Mouse (Mus musculus): ENCODE data around the gene Thop1. TPM values are rescaled to one million over a fixed set of nuclear protein-coding genes. Genes with fewer than 3 reads are reported as not detected.

Thop1 gene
- total and polyA plus RNA-seq, 3 experiments, result 75.7 to 126 (median 113) TPM

GRCm38 (mm10) chr10:81022744-81023143, 47.1 kb upstream of the Thop1 start (continued):
- TF ChIP-seq RAD21 (IDR thresholded peaks at IDR 0.05; ENCODE audit: low read depth, low read length), result peak; percentile 41
- TF ChIP-seq CTCF (IDR thresholded peaks at IDR 0.05 in 2 of 3, conservative IDR thresholded peaks at IDR 0.05 in 1 of 3; ENCODE audit: control insufficient read depth in 1 of 3, insufficient read depth in 1 of 3, low read depth in 2 of 3, low read length in 3 of 3, poor library complexity in 1 of 3, severe bottlenecking in 1 of 3), result peak; percentile 68 to 69 (median 69)
- peak; percentile 89 for TF ChIP-seq MYC (IDR thresholded peaks at IDR 0.05; ENCODE audit: low read depth, low read length)
- TF ChIP-seq SIN3A (IDR thresholded peaks at IDR 0.05; ENCODE audit: low read length), result no peak

DNA sequence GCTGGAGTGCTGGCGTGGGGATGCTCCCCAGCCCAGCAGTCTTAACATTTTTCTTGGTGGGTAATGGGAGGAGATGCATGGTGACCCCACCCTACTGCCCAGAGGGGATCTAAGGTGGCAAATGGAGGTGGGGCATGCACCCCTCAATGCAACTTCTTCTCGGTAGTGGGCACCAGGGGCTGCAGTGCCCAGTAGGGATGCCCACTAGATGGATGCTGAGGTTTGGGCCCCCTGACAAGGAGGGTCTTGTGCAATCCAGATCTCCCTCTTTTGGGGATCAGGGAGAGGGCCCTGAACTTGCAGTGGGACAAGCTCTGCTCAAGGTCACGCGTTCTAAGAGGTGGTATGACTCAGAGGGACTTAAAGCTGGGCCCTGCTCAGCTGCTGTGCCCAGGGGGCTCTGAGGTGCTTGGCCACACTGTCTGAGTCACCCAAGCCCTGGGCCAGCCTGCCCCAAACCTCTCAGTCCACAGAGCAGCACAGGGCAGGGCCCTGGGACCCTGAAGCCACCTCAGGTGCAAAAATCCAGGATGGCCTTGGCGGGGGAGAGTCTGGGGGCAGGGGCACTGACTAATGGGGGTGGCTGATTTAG, 45.4 kb upstream of the Thop1 start:
- Histone ChIP-seq H3K36me3 (ENCODE audit: control insufficient read depth in 1 of 2, insufficient read depth in 2 of 2, low read length in 2 of 2) (no peaks in the 10 kb centered on the region), H3K4me1 (ENCODE audit: control insufficient read depth in 1 of 2, insufficient read depth in 2 of 2, low read length in 2 of 2) (no peaks in the 10 kb centered on the region), H3K9me3 (replicated peaks; ENCODE audit: insufficient read depth, low read length) (no peaks in the 10 kb centered on the region), H3K9ac (ENCODE audit: control insufficient read depth, low read depth, low read length, poor library complexity, severe bottlenecking) (no peak overlapping the region), H3K27me3 (ENCODE audit: control insufficient read depth in 1 of 2, insufficient read depth in 2 of 2, low read length in 2 of 2) (no peaks in the 10 kb centered on the region), H3K27ac (ENCODE audit: control insufficient read depth, low read depth, low read length) (no peak overlapping the region), H3K4me3 (ENCODE audit: control insufficient read depth in 1 of 2, insufficient read depth in 1 of 2, low read depth in 2 of 2, low read length in 2 of 2) (no peak overlapping the region), H3K79me2 (ENCODE audit: control insufficient read depth, insufficient read depth, low read length, poor library complexity) (no peaks in the 10 kb centered on the region)
- no peak for DNase-seq (ENCODE audit: low read depth, low spot score)
- TF ChIP-seq KAT2A (conservative IDR thresholded peaks at IDR 0.05; ENCODE audit: low read depth, low read length) (no peak), SIN3A (IDR thresholded peaks at IDR 0.05; ENCODE audit: low read length) (no peak), E2F4 (IDR thresholded peaks at IDR 0.05; ENCODE audit: borderline replicate concordance, low read depth, low read length) (no peak), UBTF (IDR thresholded peaks at IDR 0.05; ENCODE audit: borderline replicate concordance, insufficient read depth, low read depth, low read length) (no peak), GATA1 (IDR thresholded peaks at IDR 0.05; ENCODE audit: low read depth, low read length) (no peak), POLR2AphosphoS5 (IDR thresholded peaks at IDR 0.05; ENCODE audit: borderline replicate concordance, low read depth, low read length) (no peak), TBP (IDR thresholded peaks at IDR 0.05; ENCODE audit: low read depth, low read length) (no peak), RCOR1 (IDR thresholded peaks at IDR 0.05; ENCODE audit: low read depth, low read length) (no peak), MAFK (IDR thresholded peaks at IDR 0.05; ENCODE audit: borderline replicate concordance, low read depth, low read length) (no peak), TCF12 (IDR thresholded peaks at IDR 0.05; ENCODE audit: low read depth, low read length) (no peak), MAX (IDR thresholded peaks at IDR 0.05; ENCODE audit: low read length) (no peak), GABPA (IDR thresholded peaks at IDR 0.05; ENCODE audit: low read depth, low read length) (no peak), POLR2A (IDR thresholded peaks at IDR 0.05; ENCODE audit: control insufficient read depth in 1 of 2, insufficient read depth in 1 of 2, low read depth in 1 of 2, low read length in 2 of 2, poor library complexity in 1 of 2) (no peak), ZC3H11A (IDR thresholded peaks at IDR 0.05; ENCODE audit: low read depth, low read length) (no peak)

GRCm38 (mm10) chr10:81025047-81025621, 44.7 kb upstream of the Thop1 start:
- no peaks in the 10 kb centered on the region for H3K36me3 ChIP-seq (ENCODE audit: control insufficient read depth in 1 of 2, insufficient read depth in 2 of 2, low read length in 2 of 2)
- DNase-seq (ENCODE audit: low read depth, low spot score), result no peak
- no peaks in the 10 kb centered on the region for H3K27me3 ChIP-seq (ENCODE audit: control insufficient read depth in 1 of 2, insufficient read depth in 2 of 2, low read length in 2 of 2)
- no peaks in the 10 kb centered on the region for H3K9me3 ChIP-seq (replicated peaks; ENCODE audit: insufficient read depth, low read length)
- no peaks in the 10 kb centered on the region for H3K79me2 ChIP-seq (ENCODE audit: control insufficient read depth, insufficient read depth, low read length, poor library complexity)
- no peak overlapping the region for H3K27ac ChIP-seq (ENCODE audit: control insufficient read depth, low read depth, low read length)
- TF ChIP-seq BHLHE40 (IDR thresholded peaks at IDR 0.05; ENCODE audit: borderline replicate concordance, low read depth, low read length), result no peak
- no peak overlapping the region for H3K9ac ChIP-seq (ENCODE audit: control insufficient read depth, low read depth, low read length, poor library complexity, severe bottlenecking)
- H3K4me1 ChIP-seq (ENCODE audit: control insufficient read depth in 1 of 2, insufficient read depth in 2 of 2, low read length in 2 of 2), result no peaks in the 10 kb centered on the region
- no peak overlapping the region for H3K4me3 ChIP-seq (ENCODE audit: control insufficient read depth in 1 of 2, insufficient read depth in 1 of 2, low read depth in 2 of 2, low read length in 2 of 2)
